Mouse (Mus musculus): Measurements from ENCODE around the gene Bcl2l15. TPM values are rescaled to one million over a fixed set of nuclear protein-coding genes. Genes with fewer than 3 reads are reported as not detected.
A peak's percentile ranks its signal among the peaks of the same experiment; 100 is the strongest.
"Not testable (repeated sequence)": the region's sequence is repeated elsewhere in the genome, so short reads cannot be mapped to it uniquely, and the experiment has no call there.

The Bcl2l15 gene
- polyA plus RNA-seq (2012; rRNA removed) = 109 and 159 TPM in 2 replicates

- DNase-seq (ENCODE audit: low read depth, low spot score) = no peak
Observed at GRCm38 (mm10) chr3:103832426-103832825, at the start of gene Bcl2l15. Bcl2l15 (plus strand) TSS chr3:103832601.

GRCm38 (mm10) chr3:103782844-103783609 is 49.4 kb upstream of the Bcl2l15 start:
- no peak for DNase-seq (ENCODE audit: low read depth, low spot score)
- 58% methylated on average over 4 of the region's 4 CpGs for WGBS

- WGBS = 23% methylated on average over 7 of the region's 7 CpGs
- DNase-seq (ENCODE audit: low read depth, low spot score) = no peak
Observed at GRCm38 (mm10) chr3:103787225-103787624, 45.2 kb upstream of the Bcl2l15 start.

GRCm38 (mm10) chr3:103789096-103789495 is 43.3 kb upstream of the Bcl2l15 start:
- 34% methylated on average over 7 of the region's 7 CpGs for WGBS
- DNase-seq (ENCODE audit: low read depth, low spot score) = no peak

GRCm38 (mm10) chr3:103789891-103790345 is 42.5 kb upstream of the Bcl2l15 start:
- under 1% methylated on average over 14 of the region's 14 CpGs for WGBS
- DNase-seq (ENCODE audit: low read depth, low spot score) = no peak

- WGBS = under 1% methylated on average over 44 of the region's 61 CpGs
- no peak for DNase-seq (ENCODE audit: low read depth, low spot score)
Observed at GRCm38 (mm10) chr3:103790346-103791145, 41.9 kb upstream of the Bcl2l15 start.

GRCm38 (mm10) chr3:103791230-103792110 is 40.9 kb upstream of the Bcl2l15 start, which contains the start of gene Hipk1:
Hipk1 (minus strand) TSS chr3:103791563.
- no peak for DNase-seq (ENCODE audit: low read depth, low spot score)

GRCm38 (mm10) chr3:103792111-103792406 is 40.3 kb upstream of the Bcl2l15 start:
- WGBS = 84% methylated on average over 5 of the region's 5 CpGs
- not testable (repeated sequence) for DNase-seq (ENCODE audit: low read depth, low spot score)

More at GRCm38 (mm10) chr3:103791230-103792110, 40.9 kb upstream of the Bcl2l15 start, which contains the start of gene Hipk1:
- 10% methylated on average over 49 of the region's 49 CpGs for WGBS

GRCm38 (mm10) chr3:103792566-103792965 is 39.8 kb upstream of the Bcl2l15 start:
- WGBS = 80% methylated on average over 1 of the region's 1 CpGs
- no peak for DNase-seq (ENCODE audit: low read depth, low spot score)

GRCm38 (mm10) chr3:103796389-103796788 is 36.0 kb upstream of the Bcl2l15 start:
- WGBS = 46% methylated on average over 2 of the region's 2 CpGs
- no peak for DNase-seq (ENCODE audit: low read depth, low spot score)

GRCm38 (mm10) chr3:103799507-103799906 is 32.9 kb upstream of the Bcl2l15 start:
- WGBS = 91% methylated on average over 2 of the region's 2 CpGs
- DNase-seq (ENCODE audit: low read depth, low spot score) = no peak

GRCm38 (mm10) chr3:103801631-103802531 is 30.5 kb upstream of the Bcl2l15 start:
- DNase-seq (ENCODE audit: low read depth, low spot score) = peak; percentile 93
- under 1% methylated on average over 10 of the region's 10 CpGs for WGBS

- 65% methylated on average over 8 of the region's 8 CpGs for WGBS
- DNase-seq (ENCODE audit: low read depth, low spot score) = no peak
Observed at GRCm38 (mm10) chr3:103802861-103803260, 29.5 kb upstream of the Bcl2l15 start.

- no peak for DNase-seq (ENCODE audit: low read depth, low spot score)
- WGBS = 93% methylated on average over 1 of the region's 1 CpGs
Observed at GRCm38 (mm10) chr3:103805671-103806070, 26.7 kb upstream of the Bcl2l15 start.

- WGBS = under 1% methylated on average over 62 of the region's 70 CpGs
- peak; percentile 76 for DNase-seq (ENCODE audit: low read depth, low spot score)
Observed at GRCm38 (mm10) chr3:103808891-103809798, 23.3 kb upstream of the Bcl2l15 start, which contains the start of the genes Dclre1b, Ap4b1 and Gm43064. Dclre1b (minus strand) TSS chr3:103809444. Ap4b1 (plus strand) TSS chr3:103809520. Gm43064 (plus strand) TSS chr3:103809573.

- under 1% methylated on average over 14 of the region's 14 CpGs for WGBS
Observed at GRCm38 (mm10) chr3:103809799-103810150, 22.6 kb upstream of the Bcl2l15 start.

GRCm38 (mm10) chr3:103810967-103811366 is 21.4 kb upstream of the Bcl2l15 start:
- no peak for DNase-seq (ENCODE audit: low read depth, low spot score)
- 88% methylated on average over 6 of the region's 6 CpGs for WGBS

More at GRCm38 (mm10) chr3:103809799-103810150, 22.6 kb upstream of the Bcl2l15 start:
- no peak for DNase-seq (ENCODE audit: low read depth, low spot score)

- no peak for DNase-seq (ENCODE audit: low read depth, low spot score)
Observed at GRCm38 (mm10) chr3:103827548-103827947, 4.9 kb upstream of the Bcl2l15 start.

All from large intestine, adult 2 months (tissue).